Mouse (Mus musculus): ENCODE measurements around the gene St6gal2. TPM values are rescaled to one million over a fixed set of nuclear protein-coding genes. Genes with fewer than 3 reads are reported as not detected.

Gene St6gal2
- polyA plus RNA-seq, 1 experiment from 2014 or later = 47.0 TPM

Other genes starting within 250 kb of the St6gal2 start
- gene Vmn2r118, start 179.8 kb downstream of the St6gal2 start, polyA plus RNA-seq (2015; fragmentation: Nextera tagmentation; extraction: Ambion mirVana) = 0.04 and 0.05 TPM in 2 replicates

Data from midbrain, embryonic 16.5 days (tissue).